Mouse (Mus musculus) kidney, postnatal 4 days (tissue): Measurements from ENCODE around the gene Ankrd44.
A peak's percentile ranks its signal among the peaks of the same experiment; 100 is the strongest.
"Not testable (repeated sequence)": the region's sequence is repeated elsewhere in the genome, so short reads cannot be mapped to it uniquely, and the experiment has no call there.

Experiments used
- DNase-seq, 2 experiments: peaks; one replicate each; pipeline ENCODE4 v3.0.0; 2021; ENCODE audit warnings: mixed read lengths in 2 of 2

Ankrd44 gene

DNA sequence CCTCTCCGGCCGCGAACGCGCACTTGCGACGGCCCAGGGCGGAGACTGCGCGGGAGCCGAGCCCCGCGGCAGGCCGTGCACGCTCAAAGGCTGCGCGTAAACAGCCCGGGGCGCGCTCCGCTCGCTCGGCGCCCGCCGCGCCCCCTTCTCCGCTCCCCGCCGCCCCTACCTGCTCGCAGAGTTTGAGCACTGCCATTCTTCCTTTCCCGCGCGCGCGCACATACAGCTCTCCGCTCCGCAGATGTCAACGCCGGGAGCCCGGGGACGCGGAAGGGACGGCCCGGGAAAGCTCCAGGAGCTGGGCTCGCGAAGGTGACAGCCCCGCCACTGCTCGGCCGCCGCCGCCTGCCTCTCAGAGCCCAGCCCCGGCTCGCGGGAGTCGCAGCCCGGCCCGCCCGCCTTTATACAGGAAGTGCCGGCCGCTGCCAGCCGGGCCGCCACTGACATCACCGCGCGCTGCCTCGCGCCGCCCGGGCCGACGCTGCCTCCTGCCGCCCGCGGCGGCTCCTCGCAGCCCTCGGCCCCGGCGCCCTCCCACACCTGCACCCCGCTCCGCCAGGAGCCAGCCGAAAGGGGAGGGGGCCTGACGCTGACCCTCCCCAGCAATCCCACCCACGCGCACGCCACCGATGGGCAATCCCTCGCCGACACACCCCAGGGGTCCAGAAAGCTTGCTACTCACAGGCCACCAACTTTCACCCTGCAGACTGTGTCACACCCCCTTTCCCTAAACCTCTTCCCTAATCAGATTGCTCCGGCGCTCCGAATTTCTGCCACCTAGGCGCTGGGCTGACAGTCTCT lies at the start of gene Ankrd44:
Ankrd44 (minus strand) TSS at position 417 of the 801 bp plus-strand sequence.
- DNase-seq = peak; percentile 86 to 92

DNA sequence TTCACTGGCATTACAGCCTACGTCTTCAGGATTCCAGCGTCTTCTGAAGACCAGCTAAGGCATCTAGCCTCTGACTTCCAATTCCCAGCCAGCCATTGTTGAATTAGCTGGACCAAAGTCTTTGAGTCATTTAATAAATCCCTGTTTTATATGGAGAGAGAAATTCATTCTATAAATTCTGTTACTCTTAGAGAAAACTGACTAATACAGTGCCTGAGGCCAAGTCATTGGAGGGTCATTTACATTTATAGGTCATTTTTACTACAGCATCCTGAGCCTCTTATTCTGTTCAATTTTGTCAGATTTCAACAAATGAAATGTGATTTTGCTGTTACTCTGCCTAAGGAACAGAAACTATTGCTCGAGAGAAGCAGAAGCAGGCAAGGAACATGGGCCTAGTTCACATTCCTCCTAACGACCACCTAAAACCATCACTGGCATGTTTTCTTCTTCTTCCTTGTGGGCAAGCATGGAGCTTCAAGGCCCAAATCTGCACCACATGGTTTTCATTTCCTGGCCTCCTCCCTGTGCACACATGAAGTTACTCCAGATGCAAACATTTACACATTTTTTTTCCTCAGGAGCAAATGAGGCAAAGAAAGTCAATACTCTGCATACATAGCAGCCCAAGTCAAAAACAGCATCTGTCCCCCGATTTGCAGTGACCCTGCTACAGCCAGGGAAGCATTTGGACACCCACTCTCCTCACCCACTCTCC lies 45.7 kb upstream of the Ankrd44 start:
- no peak for DNase-seq

DNA sequence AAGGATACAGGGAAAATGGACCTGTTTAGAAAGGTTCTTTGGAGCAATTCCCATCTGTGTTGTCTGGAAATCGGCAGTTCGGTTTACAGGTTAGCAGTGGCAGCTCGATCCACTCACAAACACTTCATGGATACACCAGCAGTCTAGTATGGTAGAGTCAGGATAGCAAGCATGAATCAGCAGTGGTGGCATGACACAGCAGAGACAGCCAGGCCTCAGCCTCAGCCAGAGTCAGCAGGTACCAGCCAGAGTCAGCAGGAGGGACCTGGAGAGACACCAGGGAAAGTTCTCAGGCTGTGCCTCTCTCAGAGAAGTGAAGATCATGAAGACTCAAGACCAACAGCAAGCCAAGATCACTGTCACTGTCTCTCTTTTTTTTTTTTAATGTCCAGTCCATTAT lies 40.7 kb upstream of the Ankrd44 start:
- DNase-seq = no peak

DNA sequence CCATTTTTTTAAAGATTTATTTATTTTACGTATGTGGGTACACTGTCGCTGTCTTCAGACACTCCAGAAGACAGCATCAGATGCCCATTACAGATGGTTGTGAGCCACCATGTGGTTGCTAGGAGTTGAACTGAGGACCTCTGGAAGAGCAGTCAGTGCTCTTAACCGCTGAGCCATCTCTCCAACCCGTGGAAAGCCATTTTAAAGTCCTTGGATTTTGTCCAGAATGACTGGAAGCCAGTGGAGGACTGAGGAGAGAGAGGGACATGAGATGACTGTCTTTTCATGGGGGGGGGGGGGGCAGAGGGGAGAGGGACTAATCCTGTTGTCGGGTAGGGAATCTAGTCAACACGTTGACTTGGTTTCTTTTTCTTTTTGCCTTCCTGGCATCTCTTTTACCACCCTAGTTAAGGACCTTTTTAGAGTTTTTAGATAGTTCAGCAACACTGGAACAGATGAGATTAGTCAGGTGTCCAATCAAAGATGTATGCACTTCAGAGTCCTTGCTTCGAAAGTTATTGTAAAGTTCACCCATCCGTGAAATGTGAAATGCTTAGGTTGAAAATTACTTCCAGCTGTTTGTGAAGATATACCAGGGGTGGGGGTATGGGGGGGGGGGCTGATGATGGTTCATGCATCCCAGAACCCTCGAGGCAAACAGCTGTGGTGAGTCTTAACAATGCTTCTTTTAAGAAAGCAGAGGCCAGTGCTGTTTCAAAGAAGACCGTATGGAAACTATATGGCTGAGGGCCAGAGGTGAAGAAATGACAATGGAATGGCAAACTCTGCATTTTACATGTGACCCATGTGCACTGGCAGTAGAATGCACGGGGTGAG lies 39.2 kb upstream of the Ankrd44 start:
- no peak for DNase-seq

DNA sequence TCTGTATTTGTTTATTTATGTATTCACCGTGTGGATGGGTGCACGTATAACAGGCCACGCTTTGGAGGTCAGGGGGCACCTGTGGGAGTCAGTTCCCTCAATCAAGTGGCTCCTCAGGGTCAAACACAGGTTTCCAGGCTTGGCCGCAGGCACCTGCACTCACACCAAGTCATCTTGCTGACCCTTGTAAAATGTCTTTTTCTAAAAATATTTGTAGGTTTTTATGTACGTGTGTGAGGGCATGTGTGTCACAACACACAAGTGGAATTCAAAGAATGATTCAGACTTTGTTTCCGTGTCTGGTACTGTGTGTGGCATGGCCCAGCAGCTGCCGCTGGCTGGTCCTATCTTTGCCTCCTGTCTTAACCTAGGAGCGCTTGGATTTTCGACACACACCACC lies 35.5 kb upstream of the Ankrd44 start:
- DNase-seq = no peak

DNA sequence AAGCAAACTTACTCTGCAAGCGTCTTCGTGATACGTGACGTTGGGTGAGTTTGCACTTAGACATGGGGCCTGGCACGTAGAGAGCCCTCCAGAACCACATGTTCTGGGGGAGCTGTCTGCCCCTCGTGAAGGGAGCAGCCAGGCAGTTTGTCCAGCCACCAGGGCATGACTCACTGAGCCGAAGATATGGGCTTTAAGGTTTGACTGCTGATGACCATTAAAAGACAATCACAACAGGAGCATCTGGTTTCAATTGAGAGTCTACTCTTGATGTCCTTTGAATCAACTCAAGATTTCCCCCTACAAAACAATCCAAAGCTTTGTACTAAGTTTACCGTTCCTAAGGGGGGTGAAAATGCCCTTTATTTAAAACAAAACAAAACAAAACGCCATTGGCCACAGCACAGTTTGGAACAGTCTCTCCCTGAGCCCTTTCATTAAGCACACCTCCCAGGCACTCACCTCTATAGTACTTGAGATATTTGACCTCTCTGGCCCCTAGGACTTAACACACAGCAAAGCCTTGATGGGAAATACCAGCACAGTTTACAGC lies 34.5 kb upstream of the Ankrd44 start:
- DNase-seq = no peak

DNA sequence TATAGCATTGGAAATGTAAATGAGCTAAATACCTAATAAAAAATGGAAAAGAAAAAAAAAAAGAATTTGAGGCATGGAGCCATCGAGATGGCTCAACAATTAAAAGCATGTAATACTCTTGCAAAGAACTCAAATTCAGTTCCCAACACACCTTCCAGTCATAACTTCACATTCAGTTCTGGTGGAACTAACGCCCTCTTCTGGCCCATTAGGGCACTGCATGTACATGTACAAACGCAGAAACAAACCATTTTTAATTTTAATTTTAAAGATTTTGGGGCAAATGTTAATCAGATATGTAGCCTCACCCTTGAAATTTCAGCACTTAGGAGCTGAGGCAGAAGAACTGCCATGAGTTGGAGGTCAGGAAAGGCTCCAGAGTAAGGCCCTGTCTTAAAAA lies 32.3 kb upstream of the Ankrd44 start:
- DNase-seq = no peak

DNA sequence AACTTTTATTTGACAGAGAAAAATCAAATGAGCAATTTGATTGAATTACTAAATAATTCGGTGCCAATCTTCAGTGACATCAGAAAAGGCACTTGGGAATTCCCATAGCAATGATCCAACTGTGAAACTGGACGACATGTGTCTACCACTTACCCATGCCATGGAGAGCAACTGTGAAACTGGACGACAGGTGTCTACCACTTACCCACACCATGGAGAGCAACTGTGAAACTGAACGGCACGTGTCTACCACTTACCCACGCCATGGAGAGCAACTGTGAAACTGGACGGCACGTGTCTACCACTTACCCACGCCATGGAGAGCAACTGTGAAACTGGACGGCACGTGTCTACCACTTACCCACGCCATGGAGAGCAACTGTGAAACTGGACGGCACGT lies 30.8 kb upstream of the Ankrd44 start:
- not testable (repeated sequence) for DNase-seq

DNA sequence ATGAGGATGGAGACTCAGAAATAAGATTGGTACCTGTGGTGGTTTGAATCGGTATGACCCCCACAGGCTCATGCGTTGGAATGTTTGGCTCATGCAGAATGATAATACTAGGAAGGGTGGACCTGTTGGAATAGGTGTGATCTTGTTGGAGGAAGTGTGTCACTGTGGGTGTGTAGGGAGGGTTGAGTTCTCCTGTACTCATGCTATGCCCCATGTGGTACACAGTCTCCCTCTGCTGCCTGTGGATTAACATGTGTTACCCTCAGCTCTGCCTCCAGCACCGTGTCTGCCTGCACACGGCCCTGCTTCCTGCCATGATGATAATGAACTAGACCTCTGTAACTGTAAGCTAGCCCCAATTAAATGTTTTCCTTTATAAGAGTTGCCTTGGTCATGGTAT lies 28.7 kb upstream of the Ankrd44 start:
- no peak for DNase-seq

DNA sequence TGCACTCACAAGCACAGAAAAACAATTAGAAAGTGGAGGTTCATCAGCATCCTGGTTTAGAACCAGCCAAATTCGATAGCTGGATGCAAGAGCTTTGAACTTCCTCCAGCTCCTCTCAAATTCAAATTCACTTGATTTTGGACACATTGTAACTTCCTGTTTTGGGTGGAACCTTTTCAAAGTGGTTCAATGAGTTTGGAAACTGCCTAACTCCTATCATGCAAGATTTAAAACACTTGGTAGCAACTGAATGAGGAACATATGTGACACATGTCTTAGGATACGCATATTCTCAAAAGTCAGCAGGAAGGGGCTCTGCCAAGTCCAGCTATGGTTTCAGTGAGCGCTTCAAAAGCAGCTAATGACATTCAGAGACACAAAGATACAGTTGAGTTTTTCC lies 18.5 kb upstream of the Ankrd44 start:
- DNase-seq = no peak

DNA sequence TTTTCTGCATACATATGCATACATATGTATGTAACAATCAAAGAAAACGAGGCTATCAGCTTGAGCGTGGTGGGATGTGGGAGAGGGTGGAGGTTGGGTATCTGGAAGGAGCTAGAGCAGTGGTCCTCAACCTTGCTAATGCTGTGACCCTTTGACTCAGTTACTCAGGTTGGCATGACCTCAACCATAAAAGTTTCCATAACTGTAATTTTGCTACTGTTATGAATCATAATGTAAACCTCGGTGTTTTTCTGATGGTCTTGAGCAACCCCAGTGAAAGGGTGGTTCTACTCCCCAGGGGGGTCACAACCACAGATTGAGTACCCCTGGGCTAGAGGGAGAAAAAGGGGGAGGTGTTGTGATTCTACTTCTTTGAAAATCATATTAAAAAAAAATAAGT lies 9.3 kb upstream of the Ankrd44 start:
- no peak for DNase-seq

DNA sequence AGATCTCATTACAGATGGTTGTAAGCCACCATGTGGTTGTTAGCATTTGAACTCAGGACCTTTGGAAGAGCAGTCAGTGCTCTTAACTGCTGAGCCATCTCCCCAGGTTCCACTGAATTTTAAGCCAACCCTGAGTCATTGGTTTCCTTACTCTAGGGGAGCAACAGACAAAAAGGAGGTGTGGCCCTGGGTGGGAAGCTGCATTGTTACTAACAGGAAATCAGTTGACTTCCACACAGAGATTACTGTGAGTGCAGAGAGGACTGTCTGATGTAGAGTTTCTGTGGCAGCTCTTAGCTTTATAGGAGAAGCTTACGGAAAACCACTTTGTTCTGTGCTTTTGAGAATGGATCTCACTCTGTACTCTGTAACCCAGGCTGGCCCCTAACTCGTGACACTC lies 8.7 kb upstream of the Ankrd44 start:
- no peak for DNase-seq

DNA sequence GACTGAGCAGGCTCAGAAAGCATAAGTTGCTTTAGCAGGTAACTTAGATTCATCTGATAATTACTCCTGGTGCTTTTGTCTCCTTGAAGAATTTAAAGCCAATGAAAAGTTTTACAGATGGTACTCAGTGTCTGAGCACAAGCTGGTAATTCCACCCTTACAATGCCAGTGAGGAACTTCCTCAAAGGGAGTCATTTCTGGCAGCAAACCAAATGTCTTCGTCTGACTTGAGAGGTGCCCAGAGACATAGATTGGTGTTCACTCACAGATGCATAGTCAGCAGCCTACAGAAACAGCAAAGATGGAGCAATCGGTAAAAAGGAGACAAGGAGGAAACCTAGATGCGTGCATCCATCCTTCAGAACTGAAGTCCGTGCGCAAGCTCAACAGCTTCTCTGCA lies 7.5 kb upstream of the Ankrd44 start:
- DNase-seq = no peak

DNA sequence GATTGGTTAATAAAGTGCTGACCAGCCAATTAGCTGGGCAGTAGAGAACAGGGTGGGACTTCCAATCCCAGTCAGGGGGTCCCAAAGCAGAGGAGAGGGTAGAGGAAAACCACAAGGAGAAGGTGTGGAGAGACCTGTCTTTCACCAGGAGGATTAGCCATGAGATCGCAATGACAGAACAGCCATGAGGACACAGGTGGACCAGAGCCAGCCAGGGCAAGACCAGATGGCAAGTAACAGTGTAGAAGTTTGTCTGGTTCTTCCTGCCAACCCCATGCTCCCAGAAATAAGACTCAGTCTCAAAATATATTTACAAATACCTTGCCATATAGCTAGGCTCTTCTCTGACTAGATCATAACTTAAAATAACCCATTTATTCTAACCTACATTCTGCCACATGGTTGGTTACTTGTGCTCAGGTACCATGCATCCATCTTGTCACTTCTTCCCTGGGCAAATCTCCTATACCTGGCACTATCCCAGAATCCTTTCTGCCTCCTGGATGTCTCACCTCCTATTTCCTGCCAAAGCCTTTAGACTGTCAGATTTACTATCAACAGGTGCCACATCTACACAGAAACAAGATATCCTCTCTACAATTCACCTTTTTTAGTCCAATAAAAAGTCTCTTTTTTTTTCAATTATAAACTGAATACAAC lies 6.4 kb upstream of the Ankrd44 start:
- DNase-seq = no peak

DNA sequence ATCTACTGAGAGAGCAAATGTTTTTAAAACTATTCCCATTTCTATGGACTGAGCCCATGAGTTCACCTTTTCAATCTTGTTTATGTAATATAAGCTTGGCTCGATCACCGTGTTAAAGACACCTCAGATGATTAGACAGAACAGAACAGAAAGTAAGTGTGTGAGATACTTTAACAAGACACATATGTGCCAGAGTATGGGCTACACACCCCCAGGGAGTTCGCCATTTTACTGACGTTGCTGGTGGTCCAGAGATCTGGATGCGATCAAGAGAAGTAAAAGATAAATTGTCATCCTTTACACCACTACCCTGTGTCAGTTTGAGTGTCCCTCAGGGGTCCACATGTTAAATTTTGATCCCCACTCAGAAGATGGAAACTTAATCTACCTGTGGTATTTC lies 5.0 kb upstream of the Ankrd44 start:
- no peak for DNase-seq

DNA sequence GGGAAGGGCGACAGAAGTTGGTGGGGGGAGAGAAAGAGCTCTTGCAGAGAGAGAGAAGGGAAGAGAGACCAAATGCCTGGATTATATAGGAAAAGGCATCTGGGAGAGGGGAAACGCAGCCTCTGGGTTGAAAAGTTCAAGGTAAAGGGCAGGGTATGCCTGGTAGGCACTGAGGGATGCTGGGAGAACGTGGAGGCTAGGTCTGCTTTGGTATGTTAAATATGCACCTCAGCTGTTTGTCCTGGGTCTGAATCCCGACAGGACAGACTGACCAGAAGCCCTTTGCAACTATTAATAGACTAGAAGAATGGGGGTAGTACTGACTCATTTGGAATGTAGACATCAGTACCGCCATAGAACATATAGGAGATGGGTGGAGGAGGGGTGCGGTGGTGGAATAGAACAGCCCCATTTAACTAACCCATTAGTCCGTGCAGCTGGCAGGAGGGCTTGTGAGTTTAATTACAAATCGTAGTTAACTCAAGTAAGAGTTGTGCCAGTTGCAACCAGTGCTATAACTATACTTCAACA lies 4.5 kb upstream of the Ankrd44 start:
- no peak for DNase-seq

DNA sequence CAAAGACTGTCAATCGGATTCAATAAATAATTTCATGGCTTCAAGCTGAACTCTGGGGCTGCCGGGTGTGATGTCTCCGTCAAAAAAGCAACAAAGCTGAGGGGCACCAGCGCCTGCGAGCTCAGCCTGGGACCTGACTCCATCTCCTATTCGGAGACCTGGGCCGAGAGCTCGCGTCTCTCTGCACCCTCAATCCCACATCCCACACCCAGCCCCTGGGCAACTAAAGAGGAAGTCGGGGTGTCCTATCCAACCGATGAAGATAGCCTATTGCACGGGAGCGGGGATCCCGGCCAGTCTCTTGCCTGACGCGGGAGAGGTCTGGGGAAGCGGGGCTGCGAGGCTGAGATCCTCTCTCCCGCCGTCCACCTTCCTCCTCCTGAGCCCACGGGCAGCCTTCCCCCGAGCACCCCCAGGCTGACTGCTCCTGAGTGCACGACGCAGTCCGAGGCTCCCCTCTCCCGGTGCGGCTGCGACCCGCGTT lies 694 bp downstream of the Ankrd44 start:
- DNase-seq = no peak

DNA sequence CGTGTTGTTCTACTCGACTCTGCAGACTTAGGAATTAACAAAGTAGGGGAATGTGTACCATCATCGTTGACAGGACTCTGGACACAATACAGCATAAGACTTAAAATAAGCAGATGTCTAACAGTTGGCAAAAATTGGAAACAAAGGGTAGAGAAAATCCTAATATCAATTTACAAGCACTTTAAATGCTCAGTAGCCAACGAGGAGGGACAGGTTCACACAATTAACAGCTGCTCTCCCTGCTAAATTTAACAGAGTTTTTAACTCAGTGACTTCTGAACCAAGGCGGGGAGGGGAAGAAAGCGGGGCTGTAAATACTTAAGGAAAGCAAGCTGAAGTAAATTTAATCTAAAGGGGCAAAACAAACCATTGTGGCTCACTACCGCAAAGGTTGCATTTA lies 1.4 kb downstream of the Ankrd44 start:
- DNase-seq = no peak

DNA sequence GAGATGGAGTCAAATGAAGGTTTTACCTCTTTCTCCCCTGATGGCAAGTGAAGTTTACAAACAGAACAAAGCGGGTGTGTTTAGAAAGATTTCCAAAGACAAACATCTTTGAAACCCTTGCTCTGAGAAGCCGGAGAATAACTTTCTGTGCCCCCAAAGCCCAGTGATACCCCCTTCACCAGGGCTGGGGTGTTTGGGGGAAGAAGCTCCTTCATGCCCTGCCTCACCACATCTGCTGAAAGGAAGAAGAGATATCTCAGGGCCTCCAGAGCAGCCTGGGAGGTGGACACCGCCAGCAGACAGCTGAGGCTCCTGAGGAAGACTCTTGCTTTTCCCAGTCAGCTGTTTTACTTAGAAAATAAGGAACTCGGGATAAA lies 1.9 kb downstream of the Ankrd44 start:
- no peak for DNase-seq

DNA sequence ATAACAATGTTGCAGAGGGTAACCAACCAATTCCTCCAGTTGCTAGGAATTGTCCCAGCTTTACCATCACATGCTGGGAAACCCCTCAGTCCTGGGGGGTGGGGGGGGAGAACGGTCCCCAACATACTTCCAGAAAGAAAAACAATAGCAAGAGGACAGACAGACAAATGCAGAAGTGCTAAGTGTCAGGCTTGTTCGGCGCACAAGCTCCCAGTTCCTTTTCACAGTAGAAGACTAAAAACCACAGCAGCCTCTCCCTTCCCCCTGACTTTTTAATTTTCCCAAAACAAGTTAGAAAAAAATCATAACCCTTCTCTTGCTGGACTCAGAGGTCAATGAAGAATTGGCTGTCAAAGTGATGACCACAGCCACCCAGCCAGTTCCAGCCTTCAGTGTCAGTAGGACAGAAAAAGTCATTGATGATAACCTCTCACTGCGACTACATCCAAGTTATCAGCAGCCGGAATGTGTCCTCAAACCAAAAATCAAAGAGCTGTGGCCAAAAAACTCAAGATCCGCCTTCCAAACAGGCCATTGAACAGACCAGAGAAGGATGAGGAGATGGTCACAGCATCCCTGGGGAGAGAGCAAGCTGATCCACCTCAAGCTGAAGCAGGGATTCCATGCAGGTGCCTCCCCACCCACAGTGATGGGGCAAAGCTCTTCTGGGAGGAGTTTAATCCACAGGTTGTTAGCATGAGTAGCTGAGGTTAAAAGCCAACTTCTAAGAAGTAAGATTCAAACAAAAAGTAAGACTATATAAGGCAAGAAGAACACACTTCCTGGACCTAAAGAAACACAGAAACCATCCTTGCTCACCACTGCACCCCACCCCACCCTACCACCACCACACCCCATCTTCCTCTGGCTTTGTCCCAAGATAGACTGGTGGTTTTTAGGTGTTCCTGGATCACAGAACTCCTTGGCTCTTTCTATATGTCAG lies 2.5 kb downstream of the Ankrd44 start:
- DNase-seq = peak in 1 of 2 experiments; percentile 37

DNA sequence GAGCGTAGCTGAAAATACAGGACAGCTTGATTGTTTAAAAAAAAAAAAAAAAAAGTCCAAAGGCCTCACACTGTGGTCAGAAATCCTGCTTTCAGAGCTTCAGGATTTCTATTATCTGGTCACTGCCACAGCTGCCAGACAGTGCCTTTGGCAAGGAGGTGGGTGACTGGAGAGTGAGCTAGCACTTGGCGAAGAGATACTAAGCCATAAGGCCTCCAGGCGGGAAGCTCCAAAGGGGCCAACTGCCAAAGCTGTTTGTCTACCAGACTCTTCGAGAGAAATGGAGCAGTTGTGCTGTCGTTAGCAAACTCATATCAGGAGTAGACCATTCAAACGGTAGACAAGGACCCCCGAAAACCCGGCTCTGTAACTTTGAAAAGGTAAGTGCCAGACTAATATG lies 3.5 kb downstream of the Ankrd44 start:
- peak in 1 of 2 experiments; percentile 16 for DNase-seq
